Mouse (Mus musculus): ENCODE measurements around the gene Cyb5r3. TPM values are rescaled to one million over a fixed set of nuclear protein-coding genes. Genes with fewer than 3 reads are reported as not detected.
A peak's percentile ranks its signal among the peaks of the same experiment; 100 is the strongest.

The Cyb5r3 gene
- 123 and 133 TPM in 2 replicates for polyA plus RNA-seq (2015; fragmentation: Nextera tagmentation; extraction: Ambion mirVana)

DNA sequence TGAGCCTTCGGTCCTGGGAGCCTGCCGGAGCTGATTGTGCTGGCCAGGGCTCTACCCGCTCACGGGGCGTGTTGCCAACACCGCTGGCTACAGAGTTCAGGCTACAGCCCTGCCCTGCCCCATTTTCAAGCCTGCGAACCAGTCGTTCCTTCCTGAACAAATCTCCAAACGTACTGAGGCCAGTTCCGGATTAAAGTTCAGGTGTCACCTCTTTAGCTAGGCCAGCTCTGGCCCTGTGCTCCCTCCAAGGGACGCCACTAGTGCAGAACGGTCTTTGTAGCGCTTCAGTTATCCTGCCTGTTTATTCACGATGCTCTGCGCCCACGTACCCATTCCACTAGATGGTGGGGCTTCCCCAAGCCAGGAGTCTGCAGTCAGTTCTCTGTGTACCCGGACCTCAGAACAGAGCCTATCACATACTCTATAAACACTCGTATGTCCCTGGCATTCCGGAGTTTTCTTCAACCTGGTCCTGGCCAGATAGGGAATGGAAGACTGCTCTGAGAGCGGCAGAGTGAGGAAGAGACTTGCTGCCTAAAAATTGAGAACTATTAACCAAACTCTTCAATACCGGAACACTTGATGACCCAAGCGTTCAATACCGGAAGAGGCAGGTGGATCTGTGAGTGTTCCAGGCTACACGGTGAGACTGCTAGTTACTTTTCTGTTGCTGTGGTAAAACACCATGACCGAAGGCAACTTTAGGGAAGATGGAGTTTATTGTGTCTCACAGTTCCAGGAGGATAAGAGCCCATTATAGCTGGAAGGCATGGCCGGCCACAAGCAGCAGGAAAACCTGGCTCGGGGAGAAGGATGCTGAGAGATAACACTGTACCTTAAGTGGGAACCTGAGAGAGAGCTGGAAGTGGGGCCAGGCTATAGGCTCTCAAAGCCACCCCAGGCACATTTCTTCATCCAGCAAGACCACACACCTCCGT lies at the start of gene Cyb5r3:
TSS of gene Cyb5r3 (minus strand) at position 101 of the 938 bp plus-strand sequence.
- WGBS = 35% methylated on average over 28 of the region's 28 CpGs
- Histone ChIP-seq H3K9ac (replicated peaks) (peak within 1 kb of the TSS; percentile 90), H3K27ac (peak within 1 kb of the TSS; percentile 90), H3K9me3 (no peaks in the 10 kb centered on the region), H3K36me3 (no peaks in the 10 kb centered on the region), H3K4me2 (replicated peaks) (peak within 1 kb of the TSS; percentile 81), H3K27me3 (no peaks in the 10 kb centered on the region), H3K4me3 (replicated peaks) (peak within 1 kb of the TSS; percentile 73), H3K4me1 (replicated peaks) (peaks cover 33% of the 10 kb centered on the region)
- ATAC-seq = peak; percentile 78

DNA sequence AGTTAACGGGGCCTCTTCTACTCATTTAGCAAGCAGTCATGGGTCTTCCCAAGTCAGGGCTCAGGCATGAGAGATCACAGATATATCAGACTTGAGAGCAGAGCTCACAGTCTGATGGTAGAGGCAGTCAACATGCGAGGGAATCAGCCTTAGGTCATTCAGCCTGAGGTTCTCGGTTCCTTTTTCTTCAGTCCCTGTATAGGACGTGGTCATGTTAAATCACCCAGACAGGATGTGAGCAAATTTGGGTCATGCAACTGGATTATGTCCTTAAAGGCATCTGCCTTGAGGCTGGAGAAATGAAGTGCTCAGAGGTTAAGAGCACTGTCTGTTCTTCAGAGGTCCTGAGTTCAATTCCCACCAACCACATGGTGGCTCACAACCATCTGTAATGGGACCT lies 49.3 kb upstream of the Cyb5r3 start:
- H3K9ac ChIP-seq (replicated peaks) = no peak overlapping the region
- ATAC-seq = no peak
- WGBS = 93% methylated on average over 4 of the region's 4 CpGs
- H3K27ac ChIP-seq = no peak overlapping the region
- H3K36me3 ChIP-seq = no peaks in the 10 kb centered on the region
- no peaks in the 10 kb centered on the region for H3K27me3 ChIP-seq
- H3K4me1 ChIP-seq (replicated peaks) = peaks cover 20% of the 10 kb centered on the region
- no peaks in the 10 kb centered on the region for H3K9me3 ChIP-seq
- no peak overlapping the region for H3K4me2 ChIP-seq (replicated peaks)
- H3K4me3 ChIP-seq (replicated peaks) = no peak overlapping the region

DNA sequence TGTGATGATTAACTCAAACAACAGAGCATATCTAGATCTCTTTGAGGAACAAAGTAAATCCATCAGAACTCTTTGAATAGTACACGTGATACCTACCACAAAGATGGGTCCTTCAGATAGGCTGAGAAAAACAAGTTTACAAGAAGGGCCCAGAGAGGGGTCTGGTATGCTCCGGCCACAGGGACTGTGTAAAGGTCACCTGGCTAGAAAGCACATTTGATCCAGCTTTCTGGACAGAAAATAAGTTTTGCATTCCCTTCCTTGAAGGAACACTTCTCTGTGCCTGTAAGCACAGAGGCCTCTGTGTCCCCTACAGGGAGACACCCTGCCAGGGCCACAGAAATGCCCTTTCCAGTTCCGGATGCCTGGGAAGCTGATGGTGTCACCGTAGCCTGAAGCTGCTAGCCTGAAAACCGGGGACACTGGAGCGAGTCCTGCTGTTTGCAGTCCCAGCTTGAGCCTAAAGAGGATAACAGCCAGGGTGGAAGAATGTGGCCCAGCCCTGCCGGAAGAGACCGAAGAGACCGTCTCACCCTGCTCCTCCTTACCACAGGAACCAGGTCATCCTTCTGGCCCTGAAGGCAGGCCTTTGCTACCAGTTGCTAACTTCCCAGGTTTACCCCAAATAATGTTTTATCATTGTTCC lies 48.1 kb upstream of the Cyb5r3 start:
- H3K4me3 ChIP-seq (replicated peaks) = no peak overlapping the region
- no peaks in the 10 kb centered on the region for H3K27me3 ChIP-seq
- no peaks in the 10 kb centered on the region for H3K9me3 ChIP-seq
- no peak overlapping the region for H3K27ac ChIP-seq
- H3K4me2 ChIP-seq (replicated peaks) = no peak overlapping the region
- 65% methylated on average over 9 of the region's 9 CpGs for WGBS
- no peak for ATAC-seq
- H3K4me1 ChIP-seq (replicated peaks) = peaks cover 32% of the 10 kb centered on the region
- H3K36me3 ChIP-seq = no peaks in the 10 kb centered on the region
- no peak overlapping the region for H3K9ac ChIP-seq (replicated peaks)

DNA sequence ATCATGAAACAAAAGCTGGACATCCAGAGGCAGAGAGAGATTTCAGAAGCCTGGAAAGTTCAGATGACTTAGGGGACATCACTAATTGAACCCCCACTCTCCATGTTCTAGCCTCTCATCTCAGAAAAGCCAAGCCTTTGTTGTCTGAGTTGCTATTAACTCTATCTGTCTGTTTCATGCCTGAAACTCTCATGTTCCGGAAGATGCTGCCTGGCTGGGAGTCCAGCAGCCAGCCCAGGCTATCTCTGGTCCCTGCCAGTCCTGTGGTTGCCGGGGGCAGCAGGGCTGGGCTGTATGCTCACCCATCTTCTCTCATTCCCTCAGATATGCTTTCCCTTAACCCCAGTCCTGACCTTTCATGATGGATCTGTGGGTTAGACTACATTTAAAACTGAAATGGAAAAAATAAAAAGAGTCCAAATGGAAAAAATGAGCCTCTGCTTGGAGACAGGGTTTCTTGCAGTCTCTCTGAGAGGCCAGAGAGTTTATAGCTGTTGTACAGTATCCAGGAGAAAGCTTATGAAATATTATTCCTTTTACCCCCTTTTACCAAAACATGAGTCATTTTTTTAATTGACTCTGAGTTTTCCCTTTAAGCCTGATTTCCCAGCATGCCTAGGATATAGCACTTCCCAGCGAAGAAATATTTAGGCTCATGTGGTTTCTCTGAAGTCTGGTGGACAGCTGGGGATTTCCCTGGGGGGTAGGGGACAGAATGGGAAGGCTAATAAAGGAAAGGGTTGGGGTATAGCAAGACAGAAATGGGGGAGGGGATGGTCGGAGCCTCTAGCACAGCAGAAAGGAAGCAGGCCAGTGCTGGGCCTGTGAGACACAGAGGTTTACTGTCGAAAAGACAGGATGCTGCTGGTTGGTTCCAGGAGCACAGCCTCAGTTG lies 43.2 kb upstream of the Cyb5r3 start:
- no peak overlapping the region for H3K4me3 ChIP-seq (replicated peaks)
- H3K4me1 ChIP-seq (replicated peaks) = peaks cover 17% of the 10 kb centered on the region
- H3K9me3 ChIP-seq = no peaks in the 10 kb centered on the region
- peak; percentile 90 for ATAC-seq
- WGBS = 37% methylated on average over 5 of the region's 5 CpGs
- H3K9ac ChIP-seq (replicated peaks) = 0 out of 2 replicates have a peak overlapping the region, but pooled peaks have one; percentile 17
- H3K27me3 ChIP-seq = no peaks in the 10 kb centered on the region
- H3K4me2 ChIP-seq (replicated peaks) = no peak overlapping the region
- peak overlapping the region; percentile 80 for H3K27ac ChIP-seq
- no peaks in the 10 kb centered on the region for H3K36me3 ChIP-seq

DNA sequence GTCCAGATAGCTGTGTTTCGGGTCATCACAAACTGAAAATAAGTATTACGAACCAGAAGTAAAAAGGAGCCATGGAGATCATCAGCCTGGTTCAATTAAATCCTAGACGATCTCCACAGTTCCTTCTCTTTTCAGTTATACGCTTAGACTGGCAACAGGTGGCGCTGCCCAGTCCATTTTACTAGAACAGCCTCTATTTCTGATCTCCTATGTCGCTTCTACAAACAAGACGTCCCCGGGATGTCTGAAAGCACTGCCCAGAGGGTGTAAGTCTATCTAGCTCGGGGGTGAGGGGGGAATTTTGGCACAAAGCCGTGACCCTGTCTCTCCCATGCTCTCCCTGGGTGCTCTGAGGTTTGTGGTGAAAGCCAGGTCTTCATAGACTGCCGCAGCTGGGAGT lies 37.8 kb upstream of the Cyb5r3 start:
- 22% methylated on average over 11 of the region's 11 CpGs for WGBS
- ATAC-seq = no peak
- Histone ChIP-seq H3K9me3 (no peaks in the 10 kb centered on the region), H3K4me1 (replicated peaks) (peaks cover 6% of the 10 kb centered on the region; the same call in 1 of the 2 replicates), H3K36me3 (no peaks in the 10 kb centered on the region), H3K4me3 (replicated peaks) (peak overlapping the region; percentile 18), H3K27me3 (0 out of 2 replicates have a peak, but pooled peaks cover 3% of the 10 kb centered on the region), H3K4me2 (replicated peaks) (peak overlapping the region; percentile 44), H3K27ac (no peak overlapping the region), H3K9ac (replicated peaks) (no peak overlapping the region)

DNA sequence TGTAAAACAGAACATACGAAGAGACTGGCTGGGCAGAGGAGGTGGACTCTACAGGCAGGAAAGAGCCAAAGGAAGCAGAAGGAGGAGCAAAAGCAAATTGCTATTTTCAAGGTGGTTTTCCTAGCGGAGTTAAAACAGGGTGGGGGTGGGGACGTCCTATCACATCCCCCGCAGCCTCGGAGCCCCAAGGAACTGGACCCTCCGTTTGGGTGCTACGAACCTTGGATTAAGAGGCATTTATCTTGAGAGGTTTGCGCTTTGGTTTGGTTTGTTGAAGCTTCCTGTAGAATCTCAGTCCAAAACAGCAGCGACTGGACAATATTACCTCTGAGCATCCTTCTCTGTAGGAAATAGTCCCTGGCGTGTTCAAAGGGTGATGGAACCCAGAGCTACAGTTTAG lies 37.3 kb upstream of the Cyb5r3 start:
- Histone ChIP-seq H3K36me3 (no peaks in the 10 kb centered on the region), H3K4me2 (replicated peaks) (peak overlapping the region; percentile 44), H3K4me3 (replicated peaks) (peak overlapping the region; percentile 18), H3K4me1 (replicated peaks) (peaks cover 4% of the 10 kb centered on the region; the same call in 1 of the 2 replicates), H3K27ac (no peak overlapping the region), H3K9ac (replicated peaks) (no peak overlapping the region; the same call in 1 of the 2 replicates), H3K27me3 (0 out of 2 replicates have a peak, but pooled peaks cover 3% of the 10 kb centered on the region), H3K9me3 (no peaks in the 10 kb centered on the region)
- ATAC-seq = no peak
- WGBS = 19% methylated on average over 10 of the region's 10 CpGs

DNA sequence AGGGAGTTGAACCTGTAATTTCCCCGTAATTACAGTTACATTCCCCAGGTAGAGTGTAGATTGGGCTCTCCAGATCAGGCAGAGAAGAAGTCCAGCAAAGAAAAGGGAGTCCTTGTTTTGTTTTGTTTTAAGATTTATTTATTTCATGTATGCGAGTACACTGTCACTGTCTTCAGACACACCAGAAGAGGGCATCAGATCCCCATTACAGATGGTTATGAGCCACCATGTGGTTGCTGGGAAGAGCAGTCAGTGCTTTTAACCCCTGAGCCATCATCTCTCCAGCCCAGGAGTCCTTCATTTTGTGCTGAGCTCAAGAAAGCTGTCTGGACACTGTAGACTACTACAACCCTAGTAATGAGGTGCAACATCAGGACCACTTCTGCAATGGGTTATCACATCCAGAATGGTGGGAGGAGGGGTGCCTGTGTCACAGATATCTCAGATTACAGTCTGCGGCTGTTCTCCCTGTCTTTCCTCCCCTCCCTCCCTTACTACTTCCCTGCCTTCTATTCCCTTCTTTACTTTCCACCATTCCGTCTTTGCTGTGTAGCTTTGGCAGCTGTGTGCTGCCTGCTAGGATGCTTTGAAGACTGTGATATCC lies 36.8 kb upstream of the Cyb5r3 start:
- Histone ChIP-seq H3K9me3 (no peaks in the 10 kb centered on the region), H3K9ac (replicated peaks) (no peak overlapping the region; the same call in 1 of the 2 replicates), H3K27ac (no peak overlapping the region), H3K36me3 (no peaks in the 10 kb centered on the region), H3K4me2 (replicated peaks) (peak overlapping the region; percentile 44), H3K27me3 (0 out of 2 replicates have a peak, but pooled peaks cover 3% of the 10 kb centered on the region), H3K4me3 (replicated peaks) (peak overlapping the region; percentile 18; the same call in 1 of the 2 replicates), H3K4me1 (replicated peaks) (peaks cover 4% of the 10 kb centered on the region; the same call in 1 of the 2 replicates)
- ATAC-seq = no peak
- 40% methylated on average over 4 of the region's 4 CpGs for WGBS

DNA sequence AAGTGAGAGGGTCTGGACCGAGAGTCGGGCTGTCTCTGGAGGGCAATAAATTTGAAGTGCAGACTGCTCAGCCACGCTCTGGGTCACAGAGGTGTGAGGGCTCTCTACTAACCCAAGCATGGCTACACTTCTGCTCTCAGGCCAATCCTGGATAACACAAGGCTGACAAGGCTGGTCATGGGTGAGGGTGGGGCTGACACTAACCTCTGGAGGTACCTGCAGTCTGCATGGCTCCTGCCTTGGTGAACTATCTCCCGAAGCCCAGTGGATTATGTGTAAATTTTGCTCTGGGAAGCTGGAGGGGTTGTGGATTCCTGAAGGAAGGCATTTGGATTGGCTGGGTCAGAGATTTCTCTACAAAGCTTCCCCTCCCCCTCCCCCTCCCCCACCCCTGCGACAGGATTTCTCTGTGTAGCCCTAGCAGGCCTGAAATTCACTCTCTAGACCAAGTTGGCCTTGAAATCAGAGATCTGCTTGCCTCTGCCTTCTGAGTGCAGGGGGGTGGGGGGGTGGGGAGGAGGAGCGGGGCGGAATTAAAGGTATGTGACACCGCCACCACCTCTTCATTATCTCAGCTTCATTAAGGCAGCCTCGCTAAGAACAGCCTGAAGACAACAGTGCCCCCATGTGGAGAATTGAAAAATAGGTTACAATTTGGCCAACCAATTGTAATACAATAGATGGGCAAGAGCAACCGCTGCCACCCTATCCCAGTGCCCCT lies 32.5 kb upstream of the Cyb5r3 start:
- Histone ChIP-seq H3K36me3 (no peaks in the 10 kb centered on the region), H3K4me3 (replicated peaks) (no peak overlapping the region), H3K27ac (no peak overlapping the region), H3K9me3 (no peaks in the 10 kb centered on the region), H3K27me3 (0 out of 2 replicates have a peak, but pooled peaks cover 3% of the 10 kb centered on the region), H3K4me2 (replicated peaks) (no peak overlapping the region), H3K9ac (replicated peaks) (no peak overlapping the region), H3K4me1 (replicated peaks) (peaks cover 3% of the 10 kb centered on the region; the same call in 1 of the 2 replicates)
- ATAC-seq = no peak
- WGBS = 39% methylated on average over 9 of the region's 10 CpGs

DNA sequence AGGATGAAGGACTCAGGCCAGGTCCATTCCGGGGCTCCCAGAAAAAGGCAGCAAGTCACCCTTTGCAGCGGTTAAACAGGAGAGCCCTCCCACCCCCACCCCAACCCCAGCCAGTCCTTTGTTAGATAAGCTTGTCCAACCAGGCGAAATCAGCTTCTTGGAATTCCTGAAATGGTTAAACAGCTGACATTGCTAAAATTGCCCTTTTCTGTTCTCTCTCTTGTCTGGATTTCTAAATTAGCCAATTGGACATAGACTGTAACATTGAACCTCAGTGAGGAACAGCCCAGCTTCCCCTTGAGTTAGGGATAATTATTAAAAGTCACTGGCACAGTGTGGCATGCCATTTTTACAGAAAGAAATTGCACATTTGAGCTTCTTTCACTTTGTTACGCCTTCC lies 30.0 kb upstream of the Cyb5r3 start:
- Histone ChIP-seq H3K4me3 (replicated peaks) (no peak overlapping the region), H3K4me2 (replicated peaks) (no peak overlapping the region), H3K27me3 (no peaks in the 10 kb centered on the region), H3K36me3 (no peaks in the 10 kb centered on the region), H3K9me3 (no peaks in the 10 kb centered on the region), H3K4me1 (replicated peaks) (no peaks in the 10 kb centered on the region), H3K27ac (no peak overlapping the region), H3K9ac (replicated peaks) (no peak overlapping the region)
- 67% methylated on average over 4 of the region's 4 CpGs for WGBS
- ATAC-seq = no peak

DNA sequence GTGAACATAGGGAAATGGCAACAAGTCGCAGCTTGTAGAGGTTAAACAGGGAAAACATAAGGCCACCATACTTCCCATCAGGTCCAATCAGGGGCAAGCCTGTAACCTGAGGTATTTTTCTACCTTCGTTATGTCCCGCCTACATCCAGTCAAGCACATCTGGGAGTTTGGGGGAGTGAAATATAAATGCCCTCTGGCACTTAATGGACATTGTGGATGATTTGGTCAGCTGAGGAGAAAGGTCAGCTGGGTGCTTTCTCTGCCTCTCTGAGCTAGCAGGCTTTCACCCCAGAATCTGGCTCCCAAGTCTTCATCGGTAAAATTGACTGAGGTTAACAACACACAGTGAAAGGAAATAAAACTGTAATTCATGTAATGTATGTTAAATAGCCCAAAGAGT lies 21.0 kb upstream of the Cyb5r3 start:
- 95% methylated on average over 4 of the region's 4 CpGs for WGBS
- H3K27me3 ChIP-seq = no peaks in the 10 kb centered on the region
- no peaks in the 10 kb centered on the region for H3K4me1 ChIP-seq (replicated peaks)
- H3K36me3 ChIP-seq = no peaks in the 10 kb centered on the region
- H3K27ac ChIP-seq = no peak overlapping the region
- no peak overlapping the region for H3K4me3 ChIP-seq (replicated peaks)
- no peak for ATAC-seq
- H3K4me2 ChIP-seq (replicated peaks) = no peak overlapping the region
- no peaks in the 10 kb centered on the region for H3K9me3 ChIP-seq
- H3K9ac ChIP-seq (replicated peaks) = no peak overlapping the region
